Mouse (Mus musculus) urinary bladder, postnatal 25 days (tissue): ENCODE measurements around the gene Sik3.
A peak's percentile ranks its signal among the peaks of the same experiment; 100 is the strongest.

Experiments
- DNase-seq: peaks from one replicate; pipeline ENCODE4 v3.0.0; 2022; ENCODE audit warnings: low spot score

Sik3 gene

GRCm38 (mm10) chr9:46012091-46013008 lies at the start of gene Sik3, which contains the start of gene Pafah1b2:
Sik3 (plus strand) TSS chr9:46012820.
Pafah1b2 (minus strand) TSS chr9:46012690.
- DNase-seq, result peak; percentile 96

GRCm38 (mm10) chr9:45963577-45963976 lies 49.0 kb upstream of the Sik3 start:
- no peak for DNase-seq

GRCm38 (mm10) chr9:45976884-45977283 lies 35.7 kb upstream of the Sik3 start:
- DNase-seq, result no peak

- no peak for DNase-seq
These were observed 32.8 kb upstream of the Sik3 start for GRCm38 (mm10) chr9:45979778-45980177.

GRCm38 (mm10) chr9:45980611-45981010 lies 32.0 kb upstream of the Sik3 start:
- DNase-seq, result no peak

GRCm38 (mm10) chr9:45981331-45981730 lies 31.3 kb upstream of the Sik3 start:
- DNase-seq, result no peak

- peak; percentile 22 for DNase-seq
These were observed 28.8 kb upstream of the Sik3 start for GRCm38 (mm10) chr9:45983676-45984408.

GRCm38 (mm10) chr9:45984409-45985228 lies 28.0 kb upstream of the Sik3 start:
- DNase-seq, result peak; percentile 86

- DNase-seq, result peak; percentile 51
These were observed 27.4 kb upstream of the Sik3 start for GRCm38 (mm10) chr9:45985229-45985567.

- no peak for DNase-seq
These were observed 13.6 kb upstream of the Sik3 start for GRCm38 (mm10) chr9:45999009-45999408.

- peak; percentile 92 for DNase-seq
These were observed 8.9 kb upstream of the Sik3 start for GRCm38 (mm10) chr9:46003729-46004128.

GRCm38 (mm10) chr9:46004529-46004928 lies 8.1 kb upstream of the Sik3 start:
- DNase-seq, result no peak

GRCm38 (mm10) chr9:46006224-46006623 lies 6.4 kb upstream of the Sik3 start:
- no peak for DNase-seq

GRCm38 (mm10) chr9:46008931-46009668 lies 3.5 kb upstream of the Sik3 start:
- DNase-seq, result no peak

- DNase-seq, result no peak
These were observed 3.0 kb upstream of the Sik3 start for GRCm38 (mm10) chr9:46009669-46009983.

GRCm38 (mm10) chr9:46011094-46011970 lies 1.3 kb upstream of the Sik3 start:
- no peak for DNase-seq

GRCm38 (mm10) chr9:46013009-46013586 lies 478 bp downstream of the Sik3 start:
- no peak for DNase-seq

- DNase-seq, result no peak
These were observed 996 bp downstream of the Sik3 start for GRCm38 (mm10) chr9:46013616-46014015.

GRCm38 (mm10) chr9:46014251-46014681 lies 1.6 kb downstream of the Sik3 start:
- DNase-seq, result no peak

GRCm38 (mm10) chr9:46015081-46015551 lies 2.5 kb downstream of the Sik3 start:
- no peak for DNase-seq
